Mouse (Mus musculus) CH12.LX (cell line): ENCODE measurements around the gene Cbfa2t2.

ENCODE experiments used
- CTCF ChIP-seq, 2 experiments: IDR thresholded peaks in 1 of 2; conservative IDR thresholded peaks in 1 of 2; 2 replicates each; pipeline ENCODE4 v1.5.1; 2011 to 2012; ENCODE audit warnings: low read depth in 2 of 2, low read length in 2 of 2, improper control_type of control experiment in 1 of 2, inconsistent platforms in 1 of 2, mild to moderate bottlenecking in 1 of 2, moderate library complexity in 1 of 2
- KAT2A ChIP-seq: IDR thresholded peaks from 2 replicates; pipeline ENCODE4 v1.6.1; 2012; ENCODE audit warnings: low read length, improper control_type of control experiment, inconsistent platforms; ENCODE audit not compliant: insufficient replicate concordance
- MAZ ChIP-seq: IDR thresholded peaks from 2 replicates; pipeline ENCODE4 v1.6.1; 2012; ENCODE audit warnings: low read depth, mild to moderate bottlenecking, inconsistent platforms, low read length, improper control_type of control experiment, moderate library complexity
- MXI1 ChIP-seq: IDR thresholded peaks from 2 replicates; pipeline ENCODE4 v1.6.1; 2011; ENCODE audit warnings: mild to moderate bottlenecking, low read depth, low read length, improper control_type of control experiment
- MYC ChIP-seq: IDR thresholded peaks from 2 replicates; pipeline ENCODE4 v1.6.1; 2011; ENCODE audit warnings: low read depth, mild to moderate bottlenecking, improper control_type of control experiment, low read length
- NELFE ChIP-seq: IDR thresholded peaks from 2 replicates; pipeline ENCODE4 v1.6.1; 2011; ENCODE audit warnings: low read depth, low read length, improper control_type of control experiment
- POLR2A ChIP-seq: IDR thresholded peaks from 2 replicates; pipeline ENCODE4 v1.6.1; 2011; ENCODE audit warnings: low read depth, mild to moderate bottlenecking, improper control_type of control experiment, low read length
- USF1 ChIP-seq: IDR thresholded peaks from 2 replicates; pipeline ENCODE4 v1.6.1; 2014; ENCODE audit warnings: low read depth, mild to moderate bottlenecking, inconsistent platforms, low read length, improper control_type of control experiment

DNA sequence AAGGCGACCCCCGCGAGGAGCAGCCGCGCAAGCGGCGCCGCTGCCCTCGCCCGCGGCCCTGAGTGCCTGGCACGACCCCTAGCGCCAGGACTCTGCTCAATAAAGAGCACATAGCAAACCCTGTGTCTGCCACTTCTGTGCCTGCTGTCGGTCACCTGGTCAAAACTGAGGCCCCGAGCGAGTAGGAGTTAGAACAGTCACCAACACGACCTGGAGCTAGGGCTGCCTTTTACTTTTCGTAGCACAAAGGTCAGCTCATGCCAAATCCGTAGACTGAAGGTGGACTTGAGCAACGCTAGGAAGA, 113.6 kb downstream of the Cbfa2t2 start:
- TF ChIP-seq CTCF (conservative IDR thresholded peaks at IDR 0.05 in 1 of 2, IDR thresholded peaks at IDR 0.05 in 1 of 2; ENCODE audit: low read depth in 2 of 2, low read length in 2 of 2) (no peak), KAT2A (no peak), MYC (no peak), MAZ (no peak), MXI1 (no peak), NELFE (no peak), POLR2A (no peak), USF1 (no peak)
